Mouse (Mus musculus): Measurements from ENCODE around the gene Ctdspl. TPM values are rescaled to one million over a fixed set of nuclear protein-coding genes. Genes with fewer than 3 reads are reported as not detected.

Ctdspl gene
- polyA plus RNA-seq, 1 experiment from 2014 or later: 13.6 TPM

DNA sequence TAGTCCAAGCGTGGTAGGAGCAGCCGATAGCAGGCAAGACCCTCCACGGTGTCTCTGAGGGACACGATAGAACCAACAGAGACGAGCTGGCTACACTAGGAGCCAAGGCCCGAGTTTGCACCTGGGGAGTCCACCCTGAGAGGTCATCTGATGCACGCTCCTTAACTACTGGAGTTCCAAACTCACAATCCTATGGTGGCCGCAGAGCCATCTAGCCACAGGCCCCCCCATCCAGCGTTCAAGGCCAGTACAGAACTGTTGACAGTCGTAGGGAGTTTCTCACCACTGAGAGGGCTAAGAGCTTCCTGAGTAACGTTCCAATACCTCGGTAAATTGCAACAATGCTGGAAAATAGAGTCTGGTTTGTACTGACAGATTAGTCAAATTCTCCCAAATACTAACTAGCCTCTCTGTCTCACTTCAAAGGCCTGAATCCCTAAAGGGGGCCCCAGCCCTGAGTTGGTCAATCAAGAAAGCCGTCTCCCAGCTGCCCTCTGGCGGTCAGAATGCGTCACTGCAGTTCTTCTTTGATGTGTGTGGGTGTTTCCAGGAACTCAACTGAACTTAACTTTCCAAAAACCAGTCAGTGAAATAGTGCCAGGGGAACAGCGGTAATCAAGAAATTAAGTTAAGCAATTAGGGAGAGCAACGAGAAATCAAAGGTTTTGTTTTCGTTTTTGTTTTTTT is 18.2 kb upstream of the Ctdspl start:
- H3K4me1 ChIP-seq (ENCODE audit: control insufficient read depth, insufficient read depth, low read length): no peaks in the 10 kb centered on the region
- H3K27ac ChIP-seq (replicated peaks; ENCODE audit: low read depth, low read length): no peak overlapping the region
- no peaks in the 10 kb centered on the region for H3K27me3 ChIP-seq (ENCODE audit: control insufficient read depth, insufficient read depth, low read length)
- H3K9me3 ChIP-seq (ENCODE audit: control insufficient read depth, low read length): no peaks in the 10 kb centered on the region
- no peak overlapping the region for H3K9ac ChIP-seq (ENCODE audit: low read length)
- no peak overlapping the region for H3K4me3 ChIP-seq (ENCODE audit: low read depth, low read length)
- no peaks in the 10 kb centered on the region for H3K36me3 ChIP-seq (ENCODE audit: control insufficient read depth, insufficient read depth, low read length)
- 52% methylated on average over 18 of the region's 18 CpGs for WGBS
- no peak overlapping the region for H3K4me2 ChIP-seq (ENCODE audit: low read depth, severe bottlenecking)
- ATAC-seq (ENCODE audit: insufficient number of reproducible peaks, low FRiP score, low TSS enrichment, low read depth) (0 out of 2 replicates have a peak, but pooled peaks have one; percentile 57), DNase-seq (ENCODE audit: low spot score) (peak; percentile 93)

DNA sequence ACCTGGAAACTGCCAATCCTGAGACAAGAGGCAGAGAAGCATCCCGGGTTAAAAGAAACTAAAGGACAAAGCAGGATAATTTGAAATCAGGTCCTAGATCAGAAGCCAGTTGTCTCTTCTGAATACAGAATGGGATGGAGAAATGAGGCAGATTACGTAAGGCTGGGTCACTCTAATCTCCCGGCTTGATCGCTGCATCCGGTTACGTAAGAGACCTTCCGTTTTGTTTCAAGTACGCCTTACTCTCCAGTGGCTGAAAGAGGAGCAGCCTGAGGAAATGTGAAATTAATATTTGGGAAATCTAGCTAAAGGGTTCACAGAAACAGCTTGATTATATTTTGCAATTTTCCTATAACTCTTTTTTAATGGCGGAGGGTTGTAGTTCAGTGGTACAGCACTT is 13.2 kb upstream of the Ctdspl start:
- DNase-seq (ENCODE audit: low spot score) (no peak), ATAC-seq (ENCODE audit: insufficient number of reproducible peaks, low FRiP score, low TSS enrichment, low read depth) (no peak)
- no peaks in the 10 kb centered on the region for H3K9me3 ChIP-seq (ENCODE audit: control insufficient read depth, low read length)
- no peak overlapping the region for H3K4me2 ChIP-seq (ENCODE audit: low read depth, severe bottlenecking)
- no peaks in the 10 kb centered on the region for H3K4me1 ChIP-seq (ENCODE audit: control insufficient read depth, insufficient read depth, low read length)
- H3K27me3 ChIP-seq (ENCODE audit: control insufficient read depth, insufficient read depth, low read length): no peaks in the 10 kb centered on the region
- no peak overlapping the region for H3K9ac ChIP-seq (ENCODE audit: low read length)
- H3K4me3 ChIP-seq (ENCODE audit: low read depth, low read length): no peak overlapping the region
- no peaks in the 10 kb centered on the region for H3K36me3 ChIP-seq (ENCODE audit: control insufficient read depth, insufficient read depth, low read length)
- 96% methylated on average over 9 of the region's 9 CpGs for WGBS
- H3K27ac ChIP-seq (replicated peaks; ENCODE audit: low read depth, low read length): no peak overlapping the region

DNA sequence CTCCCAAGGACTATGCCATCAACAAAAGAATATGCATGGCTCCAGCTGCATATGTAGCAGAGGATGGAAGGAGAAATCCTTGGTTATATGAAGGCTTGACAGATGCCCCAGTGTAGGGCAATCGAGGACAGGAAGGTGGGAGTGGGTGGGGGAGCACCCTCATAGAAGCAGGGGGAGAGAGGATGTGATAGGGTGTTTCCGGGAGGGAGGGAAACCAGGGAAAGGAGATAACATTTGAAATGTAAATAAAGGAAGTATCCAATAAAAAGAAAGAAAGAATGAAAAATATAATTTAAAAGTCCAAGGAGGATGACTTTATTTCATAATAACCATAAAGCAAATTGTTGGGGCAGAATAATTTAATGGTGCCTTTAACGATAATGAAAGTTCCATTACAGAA is 12.6 kb upstream of the Ctdspl start:
- Histone ChIP-seq H3K9ac (ENCODE audit: low read length) (no peak overlapping the region), H3K4me2 (ENCODE audit: low read depth, severe bottlenecking) (no peak overlapping the region), H3K9me3 (ENCODE audit: control insufficient read depth, low read length) (no peaks in the 10 kb centered on the region), H3K36me3 (ENCODE audit: control insufficient read depth, insufficient read depth, low read length) (no peaks in the 10 kb centered on the region), H3K4me3 (ENCODE audit: low read depth, low read length) (no peak overlapping the region), H3K4me1 (ENCODE audit: control insufficient read depth, insufficient read depth, low read length) (no peaks in the 10 kb centered on the region), H3K27me3 (ENCODE audit: control insufficient read depth, insufficient read depth, low read length) (no peaks in the 10 kb centered on the region), H3K27ac (replicated peaks; ENCODE audit: low read depth, low read length) (no peak overlapping the region)
- DNase-seq (ENCODE audit: low spot score): no peak
- no peak for ATAC-seq (ENCODE audit: insufficient number of reproducible peaks, low FRiP score, low TSS enrichment, low read depth)
- 92% methylated on average over 3 of the region's 3 CpGs for WGBS

DNA sequence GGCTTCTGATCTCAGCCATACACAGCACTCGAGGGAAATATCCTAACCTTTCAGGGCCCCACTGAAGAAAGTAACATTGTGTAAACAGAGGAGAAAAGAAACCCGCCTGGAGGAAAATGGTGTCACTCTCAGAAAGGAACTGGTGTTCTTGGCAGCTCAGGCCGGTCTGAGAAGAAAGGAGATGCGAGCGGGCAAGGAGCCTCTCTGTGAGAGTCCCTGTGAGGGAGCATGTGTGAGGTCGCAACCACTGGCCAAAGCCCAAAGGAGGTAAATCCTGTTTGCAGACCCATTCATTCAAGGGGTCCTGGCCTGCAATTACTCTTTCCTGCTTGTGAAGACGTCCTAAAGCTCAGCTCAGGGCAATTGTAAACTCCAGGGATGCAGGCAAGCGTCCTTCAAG is 11.7 kb upstream of the Ctdspl start:
- Histone ChIP-seq H3K27me3 (ENCODE audit: control insufficient read depth, insufficient read depth, low read length) (no peaks in the 10 kb centered on the region), H3K4me1 (ENCODE audit: control insufficient read depth, insufficient read depth, low read length) (no peaks in the 10 kb centered on the region), H3K9me3 (ENCODE audit: control insufficient read depth, low read length) (no peaks in the 10 kb centered on the region), H3K9ac (ENCODE audit: low read length) (no peak overlapping the region), H3K27ac (replicated peaks; ENCODE audit: low read depth, low read length) (no peak overlapping the region), H3K36me3 (ENCODE audit: control insufficient read depth, insufficient read depth, low read length) (no peaks in the 10 kb centered on the region), H3K4me2 (ENCODE audit: low read depth, severe bottlenecking) (no peak overlapping the region), H3K4me3 (ENCODE audit: low read depth, low read length) (no peak overlapping the region)
- ATAC-seq (ENCODE audit: insufficient number of reproducible peaks, low FRiP score, low TSS enrichment, low read depth) (no peak), DNase-seq (ENCODE audit: low spot score) (no peak)
- WGBS: 46% methylated on average over 8 of the region's 8 CpGs

DNA sequence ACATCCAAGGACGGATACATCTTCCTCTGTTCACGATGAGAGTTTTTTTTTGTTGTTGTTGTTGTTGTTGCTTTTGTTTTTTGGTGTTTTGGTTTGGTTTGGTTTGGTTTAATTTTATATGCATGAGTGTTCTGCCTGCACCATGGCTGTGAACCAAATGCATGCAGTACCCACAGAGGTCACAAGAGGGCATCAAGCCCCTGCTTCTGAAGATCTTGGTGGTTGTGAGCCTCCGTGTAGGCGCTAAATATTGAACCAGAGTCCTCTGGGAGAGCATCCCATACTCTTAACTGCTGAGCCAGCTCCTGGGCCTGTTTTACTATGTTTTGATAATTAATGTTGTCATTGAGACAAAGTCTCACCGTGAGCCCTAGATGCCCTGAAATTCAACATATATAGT is 11.0 kb upstream of the Ctdspl start:
- no peak overlapping the region for H3K4me2 ChIP-seq (ENCODE audit: low read depth, severe bottlenecking)
- H3K27ac ChIP-seq (replicated peaks; ENCODE audit: low read depth, low read length): no peak overlapping the region
- ATAC-seq (ENCODE audit: insufficient number of reproducible peaks, low FRiP score, low TSS enrichment, low read depth) (no peak), DNase-seq (ENCODE audit: low spot score) (peak; percentile 67)
- H3K27me3 ChIP-seq (ENCODE audit: control insufficient read depth, insufficient read depth, low read length): no peaks in the 10 kb centered on the region
- H3K36me3 ChIP-seq (ENCODE audit: control insufficient read depth, insufficient read depth, low read length): no peaks in the 10 kb centered on the region
- 60% methylated on average over 5 of the region's 5 CpGs for WGBS
- H3K9ac ChIP-seq (ENCODE audit: low read length): no peak overlapping the region
- H3K9me3 ChIP-seq (ENCODE audit: control insufficient read depth, low read length): no peaks in the 10 kb centered on the region
- H3K4me3 ChIP-seq (ENCODE audit: low read depth, low read length): no peak overlapping the region
- H3K4me1 ChIP-seq (ENCODE audit: control insufficient read depth, insufficient read depth, low read length): no peaks in the 10 kb centered on the region

DNA sequence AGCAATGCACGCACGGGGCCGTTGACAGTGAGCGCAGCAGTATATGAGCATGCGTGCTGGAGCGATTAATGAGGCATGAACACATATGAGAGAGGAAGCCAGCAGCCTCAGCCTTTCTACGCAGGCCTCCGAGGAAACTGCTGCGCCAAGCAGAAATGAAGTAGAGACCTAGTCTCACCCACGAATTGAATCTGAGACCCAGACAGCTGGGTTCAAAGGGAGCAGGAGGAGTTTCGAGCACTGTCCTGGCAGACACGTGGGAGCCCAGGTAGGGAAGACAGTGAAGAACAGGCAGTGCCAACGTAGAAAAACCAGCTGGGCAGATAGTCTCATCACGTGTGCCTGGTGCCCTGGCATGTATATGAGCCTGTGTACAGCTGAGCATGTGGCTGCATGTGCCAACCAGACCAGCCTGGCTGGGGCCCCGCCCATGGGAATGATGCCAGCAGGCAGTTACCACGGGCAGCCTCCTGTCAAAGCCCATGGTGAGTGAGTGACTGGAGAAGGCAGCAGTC is 6.5 kb upstream of the Ctdspl start:
- H3K36me3 ChIP-seq (ENCODE audit: control insufficient read depth, insufficient read depth, low read length): no peaks in the 10 kb centered on the region
- ATAC-seq (ENCODE audit: insufficient number of reproducible peaks, low FRiP score, low TSS enrichment, low read depth): no peak
- no peak for DNase-seq (ENCODE audit: low spot score)
- no peak overlapping the region for H3K27ac ChIP-seq (replicated peaks; ENCODE audit: low read depth, low read length)
- WGBS: 81% methylated on average over 16 of the region's 16 CpGs
- no peak overlapping the region for H3K9ac ChIP-seq (ENCODE audit: low read length)
- no peaks in the 10 kb centered on the region for H3K9me3 ChIP-seq (ENCODE audit: control insufficient read depth, low read length)
- no peaks in the 10 kb centered on the region for H3K27me3 ChIP-seq (ENCODE audit: control insufficient read depth, insufficient read depth, low read length)
- H3K4me2 ChIP-seq (ENCODE audit: low read depth, severe bottlenecking): no peak overlapping the region
- H3K4me1 ChIP-seq (ENCODE audit: control insufficient read depth, insufficient read depth, low read length): peaks cover 4% of the 10 kb centered on the region
- H3K4me3 ChIP-seq (ENCODE audit: low read depth, low read length): no peak overlapping the region

DNA sequence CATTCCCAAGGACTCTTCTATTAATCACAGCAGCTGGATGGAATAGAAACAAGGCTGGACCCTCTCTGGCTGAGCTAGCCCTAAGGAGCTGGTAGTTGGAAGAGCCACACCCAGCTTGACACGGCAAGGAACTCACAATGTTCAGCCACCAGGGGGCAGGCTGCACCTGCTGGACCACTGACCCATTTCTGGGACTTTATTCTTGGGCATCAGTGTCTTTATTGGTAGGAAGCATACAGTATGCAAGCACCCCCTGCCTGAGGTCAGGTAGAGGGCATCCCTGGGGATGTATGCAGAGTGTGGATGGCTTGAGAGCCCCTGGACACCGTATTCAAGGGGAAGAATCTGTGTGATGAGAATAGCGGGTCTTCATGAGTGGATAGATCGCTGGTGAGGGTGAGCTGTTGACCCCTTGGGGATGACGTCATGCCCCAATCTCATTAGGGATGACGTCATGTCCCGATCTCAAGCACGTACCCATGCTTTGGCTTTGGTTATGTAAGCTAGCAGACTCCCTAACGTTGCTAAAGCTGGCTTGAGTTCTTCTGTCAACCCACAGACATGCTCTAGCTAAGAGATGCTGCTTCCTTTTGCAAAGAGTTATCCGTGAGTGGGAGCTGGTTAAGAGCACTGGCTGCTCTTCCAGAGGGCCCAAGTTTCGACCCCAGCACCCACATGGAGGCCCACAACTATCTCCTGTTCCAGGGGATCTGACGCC is 5.3 kb upstream of the Ctdspl start:
- H3K36me3 ChIP-seq (ENCODE audit: control insufficient read depth, insufficient read depth, low read length): no peaks in the 10 kb centered on the region
- H3K4me1 ChIP-seq (ENCODE audit: control insufficient read depth, insufficient read depth, low read length): peaks cover 13% of the 10 kb centered on the region
- H3K9me3 ChIP-seq (ENCODE audit: control insufficient read depth, low read length): no peaks in the 10 kb centered on the region
- DNase-seq (ENCODE audit: low spot score) (peak; percentile 93), ATAC-seq (ENCODE audit: insufficient number of reproducible peaks, low FRiP score, low TSS enrichment, low read depth) (peak; percentile 51; the same call in 1 of the 2 replicates)
- WGBS: 53% methylated on average over 12 of the region's 12 CpGs
- no peak overlapping the region for H3K9ac ChIP-seq (ENCODE audit: low read length)
- H3K4me3 ChIP-seq (ENCODE audit: low read depth, low read length): no peak overlapping the region
- H3K27me3 ChIP-seq (ENCODE audit: control insufficient read depth, insufficient read depth, low read length): no peaks in the 10 kb centered on the region
- no peak overlapping the region for H3K27ac ChIP-seq (replicated peaks; ENCODE audit: low read depth, low read length)
- H3K4me2 ChIP-seq (ENCODE audit: low read depth, severe bottlenecking): no peak overlapping the region

DNA sequence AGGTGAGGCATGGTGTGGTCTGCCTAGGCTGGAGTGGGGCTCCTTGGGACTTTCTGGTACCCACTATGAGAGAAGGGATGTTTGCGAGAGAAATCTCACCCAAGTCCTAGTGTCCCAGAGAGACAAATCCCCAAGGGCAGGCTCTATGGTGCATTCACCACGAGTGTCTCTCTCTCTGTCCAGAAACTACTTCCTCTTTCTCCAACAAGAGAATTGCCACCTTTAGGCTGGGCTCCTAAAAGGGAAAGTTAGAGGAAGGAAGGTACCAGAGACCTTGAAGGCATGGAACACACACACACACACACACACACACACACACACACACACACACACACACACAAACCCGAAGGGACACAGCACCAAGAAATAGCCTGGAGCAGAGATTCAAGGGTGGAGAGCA is 4.3 kb upstream of the Ctdspl start:
- WGBS: 81% methylated on average over 3 of the region's 3 CpGs
- no peaks in the 10 kb centered on the region for H3K27me3 ChIP-seq (ENCODE audit: control insufficient read depth, insufficient read depth, low read length)
- DNase-seq (ENCODE audit: low spot score) (no peak), ATAC-seq (ENCODE audit: insufficient number of reproducible peaks, low FRiP score, low TSS enrichment, low read depth) (no peak)
- H3K4me1 ChIP-seq (ENCODE audit: control insufficient read depth, insufficient read depth, low read length): peaks cover 15% of the 10 kb centered on the region
- H3K4me3 ChIP-seq (ENCODE audit: low read depth, low read length): no peak overlapping the region
- no peak overlapping the region for H3K4me2 ChIP-seq (ENCODE audit: low read depth, severe bottlenecking)
- H3K36me3 ChIP-seq (ENCODE audit: control insufficient read depth, insufficient read depth, low read length): no peaks in the 10 kb centered on the region
- no peaks in the 10 kb centered on the region for H3K9me3 ChIP-seq (ENCODE audit: control insufficient read depth, low read length)
- H3K9ac ChIP-seq (ENCODE audit: low read length): no peak overlapping the region
- H3K27ac ChIP-seq (replicated peaks; ENCODE audit: low read depth, low read length): no peak overlapping the region

Data from limb, embryonic 11.5 days (tissue).